In genomic region chr11:70265252-70265651, GRCm38 (mm10) we compare ENCODE assay signal across 20 mouse cellular contexts. TPM values are rescaled to one million over a fixed set of nuclear protein-coding genes. Genes with fewer than 3 reads are reported as not detected.
DNase-seq lines count a peak whose midpoint lies in the region; ATAC-seq lines count a peak whose summit lies in the region.
"Had no signal": no experiment of that assay in that cellular context is flagged by ENCODE, and none has a peak within 500 bp of the region (broad histone marks: within the 10 kb centered on the region; RNA-seq: fewer than 3 reads in every experiment).

No protein-coding gene starts in this region.

- H3K4me2 ChIP-seq in heart, embryonic 16.5 days (ENCODE audit: low read depth, low read length), result no peak overlapping the region
- H3K4me2 ChIP-seq: heart, embryonic 12.5 days; hindbrain, embryonic 13.5 days; midbrain, embryonic 12.5 days had no signal

- H3K27ac ChIP-seq in heart, embryonic 16.5 days (ENCODE audit: low read length), result peak overlapping the region; percentile 45; the same call in 1 of the 2 replicates
- H3K27ac ChIP-seq: hindbrain, embryonic 13.5 days; liver, embryonic 14.5 days; midbrain, embryonic 12.5 days had no signal

- H3K9ac ChIP-seq in heart, embryonic 16.5 days (ENCODE audit: low read length), result no peak overlapping the region
- H3K9ac ChIP-seq: heart, embryonic 12.5 days; hindbrain, embryonic 13.5 days; liver, embryonic 14.5 days; midbrain, embryonic 12.5 days had no signal

- intact Hi-C loops in left cerebral cortex, postnatal 36 days (cut with DNase I), result no loop called here

- H3K9me3 ChIP-seq in heart, embryonic 16.5 days (replicated peaks; ENCODE audit: control insufficient read depth, low read length), result no peaks in the 10 kb centered on the region
- H3K9me3 ChIP-seq: hindbrain, embryonic 13.5 days; midbrain, embryonic 12.5 days had no signal

- no peaks in the 10 kb centered on the region for H3K36me3 ChIP-seq in heart, embryonic 16.5 days (ENCODE audit: control insufficient read depth, insufficient read depth)
- H3K36me3 ChIP-seq: heart, embryonic 12.5 days; hindbrain, embryonic 13.5 days; midbrain, embryonic 12.5 days had no signal

- H3K27me3 ChIP-seq in heart, embryonic 16.5 days (ENCODE audit: control insufficient read depth, insufficient read depth, low read length), result no peaks in the 10 kb centered on the region
- H3K27me3 ChIP-seq: heart, embryonic 12.5 days had no signal

- DNase-seq in heart, adult 11 months, result no peak
- DNase-seq in T-cell, adult 2 months (ENCODE audit: low spot score), result peak; percentile 44
- peak; percentile 77 for DNase-seq in naive thymus-derived CD4-positive, alpha-beta T cell, adult 2 months (ENCODE audit: low read depth)
- peak; percentile 65 for DNase-seq in thymus, postnatal 25 days
- DNase-seq in left cerebral cortex, postnatal 36 days (ENCODE audit: low spot score in 2 of 2), result no peak
- DNase-seq in layer of hippocampus, adult 18-20 months (ENCODE audit: low spot score in 2 of 2), result no peak
- no peak for DNase-seq in adrenal gland, postnatal 25 days
- DNase-seq: adrenal gland, postnatal 14 days; cerebellum, adult 9-10 months; embryo, embryonic 11 days; gastrocnemius, postnatal 14 days; kidney, adult 18-20 months; kidney, postnatal 14 days; left cerebral cortex, postnatal 4 days; lung, postnatal 10 days had no signal

- 35% methylated on average over 3 of the region's 3 CpGs for WGBS in heart, embryonic 16.5 days

- ATAC-seq in heart, embryonic 16.5 days (replicated peaks; ENCODE audit: extremely low read depth, insufficient read depth, low FRiP score), result no peak

- H3K4me1 ChIP-seq in heart, embryonic 16.5 days (ENCODE audit: control insufficient read depth, insufficient read depth, low read length), result peaks cover 11% of the 10 kb centered on the region
- H3K4me1 ChIP-seq: hindbrain, embryonic 13.5 days; midbrain, embryonic 12.5 days had no signal

- H3K4me3 ChIP-seq in heart, embryonic 16.5 days (ENCODE audit: low read length), result no peak overlapping the region
- H3K4me3 ChIP-seq: heart, embryonic 12.5 days; hindbrain, embryonic 13.5 days; midbrain, embryonic 12.5 days had no signal

RNA-seq across cellular contexts. Expression of gene Alox12, which starts 10.1 kb away (rescaled TPM):
- polyA plus RNA-seq in heart, embryonic 16.5 days (2015; fragmentation: Nextera tagmentation; extraction: Ambion mirVana), result 3.5 and 4.2 TPM in 2 replicates
- under 1 TPM; 0.25 to 0.43 TPM for total RNA-seq in left cerebral cortex, postnatal 36 days (2021)
- under 1 TPM; 0.15 to 0.27 TPM for total RNA-seq in layer of hippocampus, adult 18-20 months (2021)
- total RNA-seq in adrenal gland, postnatal 25 days (2021), result 1.5 and 1.8 TPM in 2 replicates

RNA-seq across cellular contexts. Expression of gene Rnasek, which starts 25.6 kb away (rescaled TPM):
- polyA plus RNA-seq in heart, embryonic 16.5 days (2015; fragmentation: Nextera tagmentation; extraction: Ambion mirVana), result 218 and 227 TPM in 2 replicates
- total RNA-seq in left cerebral cortex, postnatal 36 days (2021), result 100 to 1,000 TPM; 246 to 287 TPM
- total RNA-seq in layer of hippocampus, adult 18-20 months (2021), result 100 to 1,000 TPM; 262 to 272 TPM
- total RNA-seq in adrenal gland, postnatal 25 days (2021), result 271 and 305 TPM in 2 replicates

RNA-seq across cellular contexts. Expression of gene Gm21988, which starts 25.6 kb away (rescaled TPM):
- 8.2 and 9.0 TPM in 2 replicates for polyA plus RNA-seq in heart, embryonic 16.5 days (2015; fragmentation: Nextera tagmentation; extraction: Ambion mirVana)
- total RNA-seq in left cerebral cortex, postnatal 36 days (2021), result 1 to 10 TPM; 5.3 to 6.4 TPM
- total RNA-seq in layer of hippocampus, adult 18-20 months (2021), result 1 to 10 TPM; 5.6 to 6.7 TPM
- 7.1 and 7.2 TPM in 2 replicates for total RNA-seq in adrenal gland, postnatal 25 days (2021)

RNA-seq across cellular contexts. Expression of gene 0610010K14Rik, which starts 27.5 kb away (rescaled TPM):
- 116 and 121 TPM in 2 replicates for polyA plus RNA-seq in heart, embryonic 16.5 days (2015; fragmentation: Nextera tagmentation; extraction: Ambion mirVana)
- 10 to 100 TPM; 46.9 to 50.3 TPM for total RNA-seq in left cerebral cortex, postnatal 36 days (2021)
- 10 to 100 TPM; 39.7 to 45.9 TPM for total RNA-seq in layer of hippocampus, adult 18-20 months (2021)
- 45.8 and 59.1 TPM in 2 replicates for total RNA-seq in adrenal gland, postnatal 25 days (2021)

RNA-seq across cellular contexts. Expression of gene Bcl6b, which starts 35.7 kb away (rescaled TPM):
- polyA plus RNA-seq in heart, embryonic 16.5 days (2015; fragmentation: Nextera tagmentation; extraction: Ambion mirVana), result 18.1 and 20.2 TPM in 2 replicates
- total RNA-seq in left cerebral cortex, postnatal 36 days (2021), result 1 to 10 TPM; 1.7 to 1.8 TPM
- 1 to 10 TPM in 1 of 2 experiments, under 1 TPM in 1; 0.92 to 1.1 TPM for total RNA-seq in layer of hippocampus, adult 18-20 months (2021)
- total RNA-seq in adrenal gland, postnatal 25 days (2021), result 12.2 and 20.5 TPM in 2 replicates

Comparison
In these comparisons a context has a peak if more than half of its experiments do, and no peak if none do; other contexts are left out.
1. DNase-seq: peak in T-cell, adult 2 months (single experiment), naive thymus-derived CD4-positive, alpha-beta T cell, adult 2 months (single experiment) and thymus, postnatal 25 days (single experiment); none in heart, adult 11 months (single experiment), left cerebral cortex, postnatal 36 days (0 of 2), layer of hippocampus, adult 18-20 months (0 of 2) and adrenal gland, postnatal 25 days (single experiment).